Mouse (Mus musculus) embryonic facial prominence, embryonic 12.5 days (tissue): ENCODE data around the gene Sbsn. TPM values are rescaled to one million over a fixed set of nuclear protein-coding genes. Genes with fewer than 3 reads are reported as not detected.

Source experiments
- ATAC-seq: fragments of 200-750 bp; cut with Nextera tagmentation; 2 replicates; pipeline ENCODE4 v1.8.0; 2017; ENCODE audit not compliant: insufficient number of reproducible peaks, insufficient read depth, low FRiP score, low TSS enrichment
- H3K27ac ChIP-seq: fragments of 300-500 bp; sonication (generic); 2 replicates; pipeline ENCODE4 v1.5.1; 2016; ENCODE audit warnings: mild to moderate bottlenecking
- H3K27me3 ChIP-seq: fragments of 300-500 bp; sonication (generic); 2 replicates; pipeline ENCODE4 v1.6.1; 2016; ENCODE audit warnings: mild to moderate bottlenecking, moderate library complexity
- H3K36me3 ChIP-seq: fragments of 300-500 bp; sonication (generic); 2 replicates; pipeline ENCODE4 v1.6.1; 2016; ENCODE audit warnings: mild to moderate bottlenecking
- H3K4me1 ChIP-seq: fragments of 300-500 bp; sonication (generic); 2 replicates; pipeline ENCODE4 v1.6.1; 2016
- H3K4me2 ChIP-seq: fragments of 300-500 bp; sonication (generic); replicated peaks from 2 replicates; pipeline ENCODE4 v1.6.1; 2016; ENCODE audit warnings: mild to moderate bottlenecking, moderate library complexity
- H3K4me3 ChIP-seq: fragments of 300-500 bp; sonication (generic); 2 replicates; pipeline ENCODE4 v1.5.1; 2016; ENCODE audit warnings: mild to moderate bottlenecking
- H3K9ac ChIP-seq: fragments of 300-500 bp; sonication (generic); 2 replicates; pipeline ENCODE4 v1.6.1; 2016; ENCODE audit warnings: mild to moderate bottlenecking, moderate library complexity
- H3K9me3 ChIP-seq: fragments of 300-500 bp; sonication (generic); 2 replicates; pipeline ENCODE4 v1.6.1; 2016; ENCODE audit warnings: mild to moderate bottlenecking, moderate library complexity
- WGBS: fragments of 180-500 bp; shearing (Covaris S2); methylation state at CpG from one replicate; pipeline ENCODE4 v1.1.7; 2016; 5-methylcytosine and 5-hydroxymethylcytosine counted together
- polyA plus RNA-seq: library from polyadenylated mRNA; unstranded; fragments of >200 nt; fragmentation: Nextera tagmentation; extraction: Ambion mirVana; gene quantifications from 2 replicates; pipeline ENCODE4 v1.2.1, GENCODE M21; 2016

Gene Sbsn
- polyA plus RNA-seq, 1 experiment from 2014 or later: 1.1 TPM

DNA sequence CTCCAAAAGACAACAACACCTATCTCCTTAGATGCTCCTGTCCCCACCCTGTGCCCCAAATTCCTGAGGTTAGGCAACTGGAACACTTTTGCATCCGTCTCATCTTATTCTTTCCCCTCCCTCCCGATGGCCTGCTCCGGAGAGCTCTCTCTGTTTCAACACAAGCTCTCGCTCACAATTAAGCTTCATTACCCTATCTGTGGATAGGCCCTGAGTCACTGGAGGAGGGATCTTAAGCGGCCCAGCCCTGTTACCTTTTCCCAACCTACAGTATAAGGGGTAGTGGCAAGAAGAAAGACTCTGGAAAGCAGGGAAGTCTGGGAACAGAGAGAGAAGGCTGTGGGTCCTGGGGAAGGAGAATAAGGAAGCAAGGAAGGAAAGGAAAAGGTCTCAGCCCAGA, 12.2 kb downstream of the Sbsn start, which contains the start of gene Dmkn:
TSS of gene Dmkn (plus strand) at position 301 of the 400 bp plus-strand sequence.
- Histone ChIP-seq H3K9ac (no peak within 1 kb of the TSS), H3K27me3 (no peaks in the 10 kb centered on the region), H3K36me3 (no peaks in the 10 kb centered on the region), H3K27ac (no peak within 1 kb of the TSS), H3K4me3 (no peak within 1 kb of the TSS), H3K9me3 (no peaks in the 10 kb centered on the region), H3K4me1 (no peaks in the 10 kb centered on the region), H3K4me2 (no peak within 1 kb of the TSS)
- WGBS: 37% methylated on average over 5 of the region's 5 CpGs
- ATAC-seq: no peak

DNA sequence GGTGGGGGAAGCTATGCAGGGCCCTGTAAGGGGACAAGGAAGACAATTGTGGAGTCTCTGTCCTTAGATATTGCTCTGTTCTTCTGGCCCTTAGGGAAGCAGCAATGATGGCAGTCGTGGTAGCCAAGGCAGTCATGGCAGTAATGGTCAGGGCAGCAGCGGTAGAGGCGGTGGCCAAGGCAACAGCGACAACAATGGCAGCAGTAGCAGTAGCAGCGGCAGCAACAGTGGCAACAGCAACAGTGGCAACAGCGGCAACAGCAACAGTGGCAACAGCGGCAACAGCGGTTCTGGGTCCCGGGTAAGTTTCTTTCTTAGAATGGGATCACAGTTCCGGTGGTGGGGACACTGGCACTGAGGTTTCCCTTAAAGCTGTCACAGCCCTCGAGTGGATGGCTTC, 13.9 kb downstream of the Sbsn start:
- no peaks in the 10 kb centered on the region for H3K36me3 ChIP-seq
- H3K4me3 ChIP-seq: no peak overlapping the region
- no peak overlapping the region for H3K27ac ChIP-seq
- 46% methylated on average over 11 of the region's 11 CpGs for WGBS
- H3K9me3 ChIP-seq: no peaks in the 10 kb centered on the region
- no peak overlapping the region for H3K4me2 ChIP-seq
- no peak overlapping the region for H3K9ac ChIP-seq
- no peaks in the 10 kb centered on the region for H3K4me1 ChIP-seq
- H3K27me3 ChIP-seq: no peaks in the 10 kb centered on the region
- ATAC-seq: no peak

DNA sequence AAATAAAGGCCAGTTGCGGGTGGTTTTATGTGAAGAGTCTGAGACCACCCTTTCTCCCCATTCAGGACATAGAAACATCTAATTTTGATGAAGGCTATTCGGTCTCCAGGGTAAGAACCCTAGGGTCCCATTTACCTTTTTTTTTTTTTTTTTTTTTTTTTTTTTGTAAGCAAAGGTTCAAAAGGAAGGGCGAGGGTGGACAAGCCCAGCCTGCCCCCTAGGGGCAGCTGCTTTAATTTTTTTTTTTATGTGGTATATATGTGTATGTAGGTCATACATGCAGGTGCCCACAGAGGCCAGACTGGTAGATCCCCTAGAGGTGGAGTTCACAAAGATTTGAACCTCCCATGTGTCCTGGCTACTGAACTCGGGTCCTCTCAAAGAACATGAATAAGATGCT, 15.1 kb downstream of the Sbsn start:
- 84% methylated on average over 4 of the region's 4 CpGs for WGBS
- no peaks in the 10 kb centered on the region for H3K36me3 ChIP-seq
- H3K27ac ChIP-seq: no peak overlapping the region
- no peaks in the 10 kb centered on the region for H3K9me3 ChIP-seq
- H3K4me3 ChIP-seq: no peak overlapping the region
- H3K4me1 ChIP-seq: no peaks in the 10 kb centered on the region
- no peaks in the 10 kb centered on the region for H3K27me3 ChIP-seq
- H3K4me2 ChIP-seq: no peak overlapping the region
- H3K9ac ChIP-seq: no peak overlapping the region
- no peak for ATAC-seq

DNA sequence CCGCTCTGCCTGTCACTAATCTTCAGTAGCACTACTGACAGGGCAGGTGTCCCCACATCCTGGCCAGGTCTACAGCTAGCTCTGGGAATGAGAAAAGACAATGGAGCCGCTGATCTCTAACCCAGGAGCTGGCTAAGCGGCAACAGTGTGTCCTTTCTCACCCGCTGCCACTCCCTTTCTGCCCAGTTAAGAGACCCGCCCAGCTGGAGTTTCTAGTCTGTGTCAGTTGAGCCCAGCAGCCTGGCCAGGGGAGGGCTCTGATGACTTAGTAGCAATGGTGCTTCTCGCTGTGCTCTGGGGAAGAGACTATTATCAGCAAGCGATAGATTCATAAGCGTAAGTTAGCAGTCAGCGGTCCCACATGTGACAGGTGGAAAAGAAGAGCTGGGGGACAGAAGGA, 18.0 kb downstream of the Sbsn start:
- no peak for ATAC-seq
- no peaks in the 10 kb centered on the region for H3K27me3 ChIP-seq
- no peaks in the 10 kb centered on the region for H3K4me1 ChIP-seq
- H3K4me2 ChIP-seq: no peak overlapping the region
- 28% methylated on average over 9 of the region's 9 CpGs for WGBS
- no peaks in the 10 kb centered on the region for H3K9me3 ChIP-seq
- no peak overlapping the region for H3K9ac ChIP-seq
- no peak overlapping the region for H3K4me3 ChIP-seq
- no peak overlapping the region for H3K27ac ChIP-seq
- no peaks in the 10 kb centered on the region for H3K36me3 ChIP-seq

DNA sequence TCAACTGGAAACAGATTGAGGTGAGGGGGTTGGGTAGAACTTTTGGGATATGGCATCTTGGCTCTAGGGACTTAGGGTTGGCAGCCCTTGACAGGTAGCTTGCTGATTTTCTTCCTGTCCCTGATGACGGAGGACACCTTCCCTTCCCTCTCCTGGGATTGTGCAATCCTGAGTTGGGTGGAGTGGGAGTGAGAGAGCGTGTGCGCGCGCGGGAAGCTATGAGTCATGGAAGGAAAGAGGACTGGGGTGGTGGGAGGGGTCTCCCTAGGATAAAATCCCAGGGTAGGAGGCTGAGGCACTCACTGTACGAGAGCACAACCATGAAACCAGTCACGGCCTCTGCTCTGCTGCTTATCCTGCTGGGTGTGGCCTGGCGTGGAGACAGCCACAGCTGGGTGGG, 24.8 kb downstream of the Sbsn start:
- 87% methylated on average over 9 of the region's 9 CpGs for WGBS
- Histone ChIP-seq H3K4me3 (no peak overlapping the region), H3K4me1 (no peaks in the 10 kb centered on the region), H3K4me2 (no peak overlapping the region), H3K9me3 (no peaks in the 10 kb centered on the region), H3K36me3 (no peaks in the 10 kb centered on the region), H3K27me3 (no peaks in the 10 kb centered on the region), H3K27ac (no peak overlapping the region), H3K9ac (no peak overlapping the region)
- no peak for ATAC-seq

DNA sequence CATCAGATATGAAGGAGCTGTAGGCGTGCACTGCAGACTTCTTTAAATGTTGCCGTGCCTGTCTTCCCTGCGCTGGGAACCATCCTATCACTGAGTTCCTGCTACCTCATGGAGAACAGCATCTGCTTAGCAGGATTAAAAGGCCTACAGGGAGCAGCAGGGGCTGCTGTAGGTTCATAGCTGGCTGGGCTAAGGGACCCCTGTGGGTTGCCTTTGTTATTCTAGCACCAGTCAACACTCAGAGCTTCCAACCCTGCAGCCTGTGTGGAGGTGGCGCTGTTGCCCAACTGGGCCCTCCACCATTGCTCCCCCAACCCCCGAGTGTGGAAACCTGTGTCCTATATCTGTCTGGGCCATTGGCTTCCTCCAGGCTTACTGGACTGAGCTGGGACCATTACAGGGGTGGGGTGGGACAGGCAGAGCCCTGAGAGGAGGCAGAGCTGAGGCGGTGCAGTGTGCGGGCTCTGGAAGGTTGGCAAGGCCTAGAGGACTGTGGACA, 25.9 kb downstream of the Sbsn start:
- 39% methylated on average over 7 of the region's 7 CpGs for WGBS
- Histone ChIP-seq H3K4me2 (no peak overlapping the region), H3K9ac (no peak overlapping the region), H3K36me3 (no peaks in the 10 kb centered on the region), H3K27ac (no peak overlapping the region), H3K4me3 (no peak overlapping the region), H3K4me1 (no peaks in the 10 kb centered on the region), H3K27me3 (no peaks in the 10 kb centered on the region), H3K9me3 (no peaks in the 10 kb centered on the region)
- ATAC-seq: no peak

DNA sequence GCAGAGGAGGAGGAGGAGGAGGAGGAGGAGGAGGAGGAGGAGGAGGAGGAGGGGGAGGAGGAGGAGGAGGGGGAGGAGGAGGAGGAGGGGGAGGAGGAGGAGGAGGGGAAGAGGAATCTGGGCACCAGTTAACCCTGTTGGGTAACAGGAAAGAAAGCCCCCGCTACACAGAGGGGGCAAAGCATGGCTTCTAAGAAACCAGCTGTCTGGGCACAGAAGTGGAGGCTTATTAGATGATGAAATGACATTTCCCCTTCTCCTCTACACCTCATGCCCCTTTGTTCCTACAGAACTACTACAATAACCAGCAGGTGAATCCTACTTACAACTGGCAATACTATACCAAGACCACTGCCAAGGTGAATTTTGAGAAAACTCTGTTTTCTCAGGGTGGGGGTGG, 26.6 kb downstream of the Sbsn start:
- no peaks in the 10 kb centered on the region for H3K36me3 ChIP-seq
- H3K4me2 ChIP-seq: no peak overlapping the region
- H3K27ac ChIP-seq: no peak overlapping the region
- no peaks in the 10 kb centered on the region for H3K4me1 ChIP-seq
- H3K9ac ChIP-seq: no peak overlapping the region
- H3K27me3 ChIP-seq: no peaks in the 10 kb centered on the region
- H3K9me3 ChIP-seq: no peaks in the 10 kb centered on the region
- H3K4me3 ChIP-seq: no peak overlapping the region
- WGBS: 44% methylated on average over 1 of the region's 1 CpGs
- no peak for ATAC-seq

DNA sequence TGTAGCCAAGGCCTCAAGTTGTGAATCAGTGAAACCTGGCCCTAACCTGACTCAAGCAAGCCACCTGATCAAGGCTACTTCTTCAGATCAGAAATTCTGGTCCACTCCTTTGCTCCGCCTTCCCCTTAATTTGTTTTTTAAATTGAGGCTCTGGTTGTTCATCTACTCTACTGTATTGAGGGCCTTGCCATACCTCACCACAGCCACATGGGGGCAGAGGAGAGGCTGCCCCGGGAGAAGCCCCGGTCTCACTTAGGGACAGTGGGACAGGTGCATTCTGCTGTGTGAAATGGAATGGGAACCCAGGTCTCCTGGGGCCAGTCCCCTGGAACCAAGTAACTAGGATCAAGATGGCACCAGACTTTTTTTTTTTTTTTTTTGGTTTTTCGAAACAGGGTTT, 30.5 kb downstream of the Sbsn start:
- ATAC-seq: no peak
- 73% methylated on average over 4 of the region's 4 CpGs for WGBS

DNA sequence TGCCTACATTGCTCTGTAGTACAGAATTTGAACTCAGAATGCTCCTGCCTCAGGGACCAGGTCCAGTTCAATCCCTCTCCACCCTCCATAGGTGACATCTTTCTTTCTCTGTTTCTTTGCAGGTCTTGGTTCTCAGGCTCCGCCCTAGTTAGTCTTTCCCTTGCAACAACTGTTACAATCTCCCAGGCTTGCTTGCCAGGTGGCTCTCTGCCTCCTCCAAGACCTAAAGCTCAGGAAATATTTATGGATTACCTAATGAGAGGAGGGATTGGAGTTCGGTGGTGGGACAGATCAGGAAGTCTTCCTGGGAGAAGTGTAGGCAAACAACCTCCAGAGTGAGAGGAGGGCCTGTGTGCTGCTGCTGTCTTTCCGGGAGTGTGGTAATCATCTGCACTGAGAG, 31.4 kb downstream of the Sbsn start:
- H3K36me3 ChIP-seq: no peaks in the 10 kb centered on the region
- H3K27ac ChIP-seq: no peak overlapping the region
- no peak overlapping the region for H3K9ac ChIP-seq
- H3K4me2 ChIP-seq: no peak overlapping the region
- H3K27me3 ChIP-seq: no peaks in the 10 kb centered on the region
- no peak for ATAC-seq
- H3K9me3 ChIP-seq: no peaks in the 10 kb centered on the region
- H3K4me3 ChIP-seq: no peak overlapping the region
- H3K4me1 ChIP-seq: no peaks in the 10 kb centered on the region
- 81% methylated on average over 3 of the region's 3 CpGs for WGBS

More for the DNA sequence above, 30.5 kb downstream of the Sbsn start:
- no peak overlapping the region for H3K4me3 ChIP-seq
- H3K9ac ChIP-seq: no peak overlapping the region
- no peaks in the 10 kb centered on the region for H3K36me3 ChIP-seq
- no peaks in the 10 kb centered on the region for H3K27me3 ChIP-seq
- H3K4me1 ChIP-seq: no peaks in the 10 kb centered on the region
- no peak overlapping the region for H3K4me2 ChIP-seq
- H3K9me3 ChIP-seq: no peaks in the 10 kb centered on the region
- H3K27ac ChIP-seq: no peak overlapping the region

DNA sequence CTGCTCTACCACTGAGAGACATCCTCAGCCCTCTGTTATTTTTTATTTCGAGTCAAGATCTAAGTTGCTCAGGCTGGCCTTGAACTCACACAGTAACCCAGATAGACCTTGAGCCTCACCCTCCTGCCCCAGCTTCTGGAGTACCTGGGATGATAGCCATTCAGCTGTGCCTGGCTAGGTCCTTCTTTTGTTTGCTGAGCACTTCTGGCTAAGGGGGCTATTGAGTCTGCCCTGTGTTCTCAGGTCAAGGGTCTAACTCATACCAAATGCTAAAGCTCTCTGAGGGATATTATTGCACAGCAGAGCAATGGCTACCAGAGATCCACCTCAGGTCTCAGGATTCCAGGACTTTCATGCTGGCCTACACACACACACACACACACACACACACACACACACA, 33.9 kb downstream of the Sbsn start:
- WGBS: 63% methylated on average over 1 of the region's 1 CpGs

DNA sequence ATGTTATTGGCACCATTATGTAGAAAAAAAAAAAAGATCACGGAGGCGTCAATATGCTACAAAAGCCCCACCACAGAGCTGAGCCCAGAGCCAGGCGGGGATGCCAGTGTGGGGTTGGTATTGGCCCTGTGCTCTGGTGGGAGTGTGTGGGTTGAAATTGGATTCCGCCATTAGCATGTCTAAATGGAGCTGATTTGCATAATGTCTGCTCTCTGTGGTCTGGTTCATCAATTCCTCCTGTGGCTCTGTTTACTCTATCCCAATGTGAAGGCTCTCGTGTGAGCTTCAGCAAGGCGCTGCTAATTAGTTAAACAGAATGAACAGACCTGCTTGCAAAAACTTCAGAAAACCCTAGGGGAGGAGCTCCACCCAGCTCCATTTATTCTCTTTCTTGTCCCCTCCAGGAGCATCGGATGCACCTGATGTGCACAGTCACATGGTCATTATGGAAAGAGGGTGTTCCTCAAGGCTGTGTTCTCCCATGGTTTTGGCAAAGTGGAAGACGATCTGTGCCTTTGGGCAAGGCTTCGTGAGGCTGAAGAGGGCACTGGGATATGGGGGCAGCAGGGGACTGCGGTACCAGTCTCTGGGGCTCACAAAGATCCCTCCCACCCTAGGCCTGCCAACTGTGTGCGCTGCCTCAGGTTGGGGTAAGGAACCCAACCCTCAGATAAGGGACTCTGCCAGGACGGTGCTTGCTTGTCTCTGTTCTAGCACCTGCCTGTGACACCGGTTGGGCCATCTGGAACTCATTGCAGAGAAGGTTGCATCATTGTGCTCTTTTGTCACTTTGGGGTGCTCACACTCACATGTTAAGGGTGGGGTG, 34.7 kb downstream of the Sbsn start:
- 69% methylated on average over 13 of the region's 13 CpGs for WGBS

More for the DNA sequence above, 33.9 kb downstream of the Sbsn start:
- Histone ChIP-seq H3K4me2 (no peak overlapping the region), H3K4me1 (no peaks in the 10 kb centered on the region), H3K9ac (no peak overlapping the region), H3K4me3 (no peak overlapping the region), H3K27me3 (no peaks in the 10 kb centered on the region), H3K9me3 (no peaks in the 10 kb centered on the region), H3K27ac (no peak overlapping the region), H3K36me3 (no peaks in the 10 kb centered on the region)
- ATAC-seq: no peak

DNA sequence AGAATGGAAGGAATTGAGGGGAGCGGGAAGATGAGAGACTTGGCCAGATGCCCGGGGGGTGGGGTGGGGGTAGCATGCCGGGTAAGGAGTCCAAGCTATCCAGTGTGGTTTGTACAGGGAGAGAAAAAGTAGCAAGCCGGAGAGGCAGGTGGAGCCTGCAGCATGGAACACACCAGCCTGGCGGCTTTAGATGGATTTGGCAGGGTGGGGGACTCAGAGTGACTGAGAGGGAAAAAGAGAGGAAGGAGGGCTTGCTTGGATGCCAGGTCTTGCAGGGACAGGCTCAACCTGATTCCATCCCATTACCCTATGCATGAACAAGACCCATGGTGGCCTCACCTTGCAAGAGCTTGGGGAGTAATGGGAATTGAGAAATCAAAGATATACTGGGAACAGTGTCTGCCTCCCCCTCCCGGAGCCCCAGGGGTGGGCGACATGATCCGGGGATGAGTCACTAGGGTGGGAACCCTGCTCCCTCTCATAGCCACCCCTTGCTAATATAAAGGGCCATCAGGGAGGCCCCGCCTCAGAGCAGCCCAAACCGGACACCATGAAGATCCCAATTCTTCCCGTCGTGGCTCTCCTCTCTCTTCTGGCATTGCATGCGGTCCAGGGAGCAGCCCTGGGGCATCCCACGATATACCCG, 36.2 kb downstream of the Sbsn start, which contains the start of gene Krtdap:
TSS of gene Krtdap (plus strand) at position 520 of the 646 bp plus-strand sequence.
- Histone ChIP-seq H3K4me3 (no peak within 1 kb of the TSS), H3K27ac (no peak within 1 kb of the TSS), H3K4me2 (no peak within 1 kb of the TSS), H3K9ac (no peak within 1 kb of the TSS), H3K27me3 (no peaks in the 10 kb centered on the region), H3K9me3 (no peaks in the 10 kb centered on the region), H3K36me3 (no peaks in the 10 kb centered on the region), H3K4me1 (no peaks in the 10 kb centered on the region)
- ATAC-seq: no peak
- 44% methylated on average over 15 of the region's 15 CpGs for WGBS

More for the DNA sequence above, 34.7 kb downstream of the Sbsn start:
- Histone ChIP-seq H3K36me3 (no peaks in the 10 kb centered on the region), H3K27ac (no peak overlapping the region), H3K4me3 (no peak overlapping the region), H3K9me3 (no peaks in the 10 kb centered on the region), H3K27me3 (no peaks in the 10 kb centered on the region), H3K4me1 (no peaks in the 10 kb centered on the region), H3K4me2 (no peak overlapping the region), H3K9ac (no peak overlapping the region)
- ATAC-seq: no peak
